Mouse (Mus musculus): Measurements from ENCODE around the gene Paqr7. TPM values are rescaled to one million over a fixed set of nuclear protein-coding genes. Genes with fewer than 3 reads are reported as not detected.
"Not testable (repeated sequence)": the region's sequence is repeated elsewhere in the genome, so short reads cannot be mapped to it uniquely, and the experiment has no call there.

Gene Paqr7
- total and polyA plus RNA-seq, 3 experiments = 30.3 to 204 (median 78.9) TPM

GRCm38 (mm10) chr4:134473764-134474163 lies 22.7 kb upstream of the Paqr7 start:
- no peak for DNase-seq

- DNase-seq = no peak
Observed at GRCm38 (mm10) chr4:134474240-134474639, 22.3 kb upstream of the Paqr7 start.

DNA sequence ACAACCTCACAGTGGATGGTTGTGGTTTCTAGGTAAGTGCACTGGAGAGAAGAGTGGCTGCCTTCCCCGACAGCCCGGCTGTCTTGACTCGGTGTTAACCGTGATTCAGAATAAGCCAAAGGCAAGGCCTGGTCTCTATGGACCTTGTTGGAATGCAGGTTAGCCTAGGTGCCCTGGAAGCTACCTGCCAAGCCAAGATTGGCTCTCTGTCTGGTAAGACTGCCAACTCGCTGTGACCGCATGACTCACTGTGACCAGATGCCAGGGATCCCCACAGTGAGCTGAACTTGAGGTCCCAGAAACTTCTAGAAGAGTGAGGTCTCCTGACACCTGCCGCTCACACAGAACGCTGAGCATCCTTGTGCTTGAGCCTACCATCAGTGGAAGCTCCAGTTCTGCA lies 19.6 kb upstream of the Paqr7 start:
- no peak for DNase-seq

- DNase-seq = peak; percentile 92
Observed at GRCm38 (mm10) chr4:134478031-134478430, 18.5 kb upstream of the Paqr7 start.

DNA sequence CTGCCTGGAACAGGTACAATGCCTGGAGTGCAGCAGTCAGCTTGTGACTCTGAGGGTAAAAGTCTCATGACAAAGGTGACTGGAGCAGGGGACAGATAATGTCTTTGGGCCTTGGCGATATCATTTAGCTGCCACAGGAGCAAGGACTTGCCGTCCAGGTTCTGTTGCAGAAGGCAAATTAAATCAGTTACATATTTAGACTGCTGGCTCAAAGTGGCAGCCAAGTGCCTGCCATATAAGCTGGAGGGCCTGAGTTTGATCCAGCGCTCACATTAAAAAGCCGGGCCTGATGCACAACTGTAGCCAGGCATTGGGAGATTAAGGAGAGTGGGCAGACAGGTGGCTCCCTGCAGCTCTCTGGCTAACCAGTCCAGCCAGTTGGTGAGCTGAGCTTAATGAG lies 16.7 kb upstream of the Paqr7 start:
- no peak for DNase-seq

- peak; percentile 77 for DNase-seq
Observed at GRCm38 (mm10) chr4:134480864-134481263, 15.6 kb upstream of the Paqr7 start.

DNA sequence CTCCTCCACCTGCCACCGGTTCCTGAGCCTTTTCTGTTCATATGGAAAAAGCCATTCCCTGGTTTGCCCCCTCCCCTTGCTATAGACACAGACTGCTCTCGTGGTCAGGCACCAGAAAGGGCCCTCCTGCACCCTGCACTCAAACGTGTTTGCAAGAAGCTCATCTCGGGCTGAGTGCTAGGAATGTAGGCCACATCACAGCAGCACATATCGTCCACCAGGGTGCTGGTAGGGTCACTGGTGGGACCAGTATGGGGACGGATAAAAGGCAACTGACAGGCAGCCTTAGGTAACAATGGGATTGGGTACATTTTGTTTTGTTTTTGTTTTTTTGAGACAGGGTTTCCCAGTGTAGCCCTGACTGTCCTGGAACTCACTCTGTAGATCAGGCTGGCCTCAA lies 15.2 kb upstream of the Paqr7 start:
- no peak for DNase-seq

DNA sequence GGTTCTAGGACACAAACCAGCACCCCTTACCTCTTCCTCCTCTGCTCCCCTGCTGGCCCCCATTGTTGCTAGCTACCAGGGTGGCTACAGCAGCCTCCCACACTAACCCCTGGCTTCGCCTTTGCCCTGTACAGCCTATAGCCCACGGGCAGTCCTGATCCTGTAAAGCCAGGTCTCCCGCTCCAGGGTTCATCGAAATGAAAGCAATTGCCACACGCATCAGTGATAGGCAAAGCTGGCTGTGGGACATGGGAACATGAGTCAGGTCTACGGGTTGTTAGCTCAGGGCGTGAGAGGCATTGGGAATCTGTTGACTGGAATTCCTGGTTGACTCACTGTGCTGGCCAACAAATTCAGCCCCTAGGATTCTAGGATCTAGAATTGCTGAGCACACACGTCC lies 14.1 kb upstream of the Paqr7 start:
- no peak for DNase-seq

GRCm38 (mm10) chr4:134483078-134483688 lies 13.3 kb upstream of the Paqr7 start:
- DNase-seq = no peak

- DNase-seq = peak; percentile 74
Observed at GRCm38 (mm10) chr4:134483696-134484095, 12.8 kb upstream of the Paqr7 start.

GRCm38 (mm10) chr4:134484231-134484630 lies 12.3 kb upstream of the Paqr7 start:
- DNase-seq = no peak

GRCm38 (mm10) chr4:134485151-134485900 lies 11.2 kb upstream of the Paqr7 start:
- DNase-seq = no peak

DNA sequence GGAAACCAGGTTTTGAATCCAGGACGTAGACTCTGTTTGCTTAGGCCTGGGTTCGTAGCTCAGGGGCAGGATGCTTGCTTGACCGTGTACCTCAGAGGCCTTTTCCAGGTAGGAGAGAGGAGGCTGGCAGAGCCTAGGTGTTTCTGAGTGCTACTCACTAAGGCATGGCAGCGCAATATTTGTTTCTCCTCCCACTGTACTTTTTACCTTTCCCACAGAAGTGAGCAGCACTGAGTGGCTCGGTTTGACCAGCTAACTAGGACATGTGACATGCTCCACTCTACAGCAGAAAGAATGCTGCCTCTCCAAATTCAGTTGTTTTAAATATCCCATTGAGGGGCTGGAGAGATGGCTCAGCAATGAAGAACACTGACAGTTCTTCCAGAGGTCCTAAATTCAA lies 8.3 kb upstream of the Paqr7 start:
- DNase-seq = no peak

GRCm38 (mm10) chr4:134489986-134490665 lies 6.4 kb upstream of the Paqr7 start:
- DNase-seq = no peak

GRCm38 (mm10) chr4:134491716-134492115 lies 4.8 kb upstream of the Paqr7 start:
- DNase-seq = no peak

DNA sequence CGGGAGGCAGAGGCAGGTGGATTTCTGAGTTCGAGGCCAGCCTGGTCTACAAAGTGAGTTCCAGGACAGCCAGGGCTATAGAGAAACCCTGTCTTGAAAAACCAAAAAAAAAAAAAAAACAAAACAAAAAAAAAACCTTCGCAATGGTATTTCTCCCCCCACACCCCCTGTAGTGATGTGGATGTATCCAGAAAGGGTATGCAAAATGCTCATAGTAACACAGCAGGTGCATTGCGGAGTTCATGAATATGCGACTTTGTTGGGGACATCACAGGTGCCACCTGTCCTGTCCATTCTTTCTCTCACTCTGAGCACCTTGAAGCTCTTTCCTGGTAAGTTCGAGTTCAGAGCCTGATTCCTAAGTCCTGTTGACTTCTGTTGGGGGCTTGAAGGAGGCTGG lies 2.3 kb upstream of the Paqr7 start:
- not testable (repeated sequence) for DNase-seq

- peak; percentile 79 for DNase-seq
Observed at GRCm38 (mm10) chr4:134494780-134495545, 1.5 kb upstream of the Paqr7 start.

- no peak for DNase-seq
Observed at GRCm38 (mm10) chr4:134495546-134495923, 962 bp upstream of the Paqr7 start.

DNA sequence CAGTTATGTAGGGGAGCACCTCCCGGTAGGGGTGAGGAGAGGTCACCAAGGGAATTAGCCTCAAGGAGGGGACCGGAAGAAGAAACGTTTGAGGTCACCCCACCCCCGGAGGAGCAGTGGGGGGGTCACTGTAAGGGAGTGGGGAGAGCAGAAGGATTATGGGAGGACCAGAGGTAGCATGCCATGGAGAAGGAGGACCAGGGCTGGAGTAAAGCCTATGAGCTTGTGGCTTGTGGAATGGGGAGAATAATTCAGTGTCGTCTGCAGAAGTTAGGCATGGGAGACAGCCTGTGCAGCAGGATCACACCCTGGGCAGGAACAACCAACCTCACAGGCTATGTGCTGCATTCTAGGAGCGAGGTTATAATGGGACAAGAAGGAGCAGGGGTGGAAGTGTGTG lies 726 bp downstream of the Paqr7 start:
- DNase-seq = no peak

DNA sequence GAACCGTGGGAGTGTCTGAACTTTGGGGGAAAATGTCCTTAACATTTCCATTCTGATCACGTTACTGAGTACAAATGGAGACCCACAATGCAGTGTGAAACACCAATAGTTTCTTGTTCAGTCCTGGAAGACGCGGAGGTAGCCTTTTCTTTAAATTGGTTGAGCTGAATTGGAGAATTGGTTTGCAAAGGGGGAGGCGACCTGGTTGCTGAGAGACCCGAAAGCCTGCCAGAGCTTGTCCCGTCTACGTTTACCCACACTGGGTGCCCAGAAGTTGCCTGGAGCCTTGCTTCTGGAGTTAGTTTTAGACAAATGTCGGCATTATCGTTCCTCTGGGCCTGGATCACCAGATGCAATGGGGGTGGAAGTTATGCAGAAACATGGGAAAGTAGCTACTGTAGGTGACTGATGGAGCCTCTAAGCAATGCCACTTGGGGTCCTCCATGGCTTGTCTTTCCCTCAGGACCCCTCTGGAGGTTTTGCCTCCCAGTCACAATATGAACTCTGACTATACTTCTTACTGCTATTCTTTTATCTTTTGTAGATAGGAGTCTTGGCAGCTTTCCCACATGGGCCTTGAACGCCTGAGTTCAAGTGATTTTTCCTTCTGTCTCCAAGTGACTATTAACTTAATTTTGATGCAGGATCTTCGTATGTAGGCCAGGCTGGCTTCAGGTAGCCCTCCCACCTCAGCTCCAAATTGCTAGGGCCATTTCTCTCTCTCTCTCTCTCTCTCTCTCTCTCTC lies 1.7 kb downstream of the Paqr7 start:
- DNase-seq = peak; percentile 73

DNA sequence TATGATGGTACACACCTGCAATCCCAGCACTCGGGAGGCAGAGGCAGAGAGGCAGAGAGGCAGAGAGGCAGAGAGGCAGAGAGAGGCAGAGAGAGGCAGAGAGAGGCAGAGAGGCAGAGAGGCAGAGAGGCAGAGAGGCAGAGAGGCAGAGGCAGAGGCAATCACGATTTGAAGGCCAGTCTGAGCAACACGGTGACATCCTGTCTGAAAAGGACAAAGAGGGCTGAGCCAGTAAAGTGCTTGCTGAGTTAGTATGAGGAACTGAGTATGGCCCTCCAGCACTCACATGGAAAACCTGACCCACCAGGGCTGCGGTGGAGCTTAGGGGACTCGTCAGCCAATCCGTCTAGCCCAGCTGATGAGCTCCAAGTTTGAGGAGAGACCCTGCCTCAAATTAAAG lies 2.5 kb downstream of the Paqr7 start:
- peak; percentile 58 for DNase-seq

- DNase-seq = no peak
Observed at GRCm38 (mm10) chr4:134501095-134501494, 4.6 kb downstream of the Paqr7 start.

All from adrenal gland, adult 2 months (tissue).